Mouse (Mus musculus) layer of hippocampus, adult 18-20 months (tissue): ENCODE results near the gene 1700016K19Rik. TPM values are rescaled to one million over a fixed set of nuclear protein-coding genes. Genes with fewer than 3 reads are reported as not detected.
A peak's percentile ranks its signal among the peaks of the same experiment; 100 is the strongest.
"Not testable (repeated sequence)": the region's sequence is repeated elsewhere in the genome, so short reads cannot be mapped to it uniquely, and the experiment has no call there.

Experiments
- DNase-seq, 2 experiments: peaks; one replicate each; pipeline ENCODE4 v3.0.0; 2022; ENCODE audit warnings: low spot score in 2 of 2
- total RNA-seq, 2 experiments: library from RNA; stranded (reverse); gene quantifications; 2 replicates each; pipeline ENCODE4 v1.2.3; 2021

The 1700016K19Rik gene
- total RNA-seq, 2 experiments from 2014 or later, result 2.1 to 3.8 TPM

DNA sequence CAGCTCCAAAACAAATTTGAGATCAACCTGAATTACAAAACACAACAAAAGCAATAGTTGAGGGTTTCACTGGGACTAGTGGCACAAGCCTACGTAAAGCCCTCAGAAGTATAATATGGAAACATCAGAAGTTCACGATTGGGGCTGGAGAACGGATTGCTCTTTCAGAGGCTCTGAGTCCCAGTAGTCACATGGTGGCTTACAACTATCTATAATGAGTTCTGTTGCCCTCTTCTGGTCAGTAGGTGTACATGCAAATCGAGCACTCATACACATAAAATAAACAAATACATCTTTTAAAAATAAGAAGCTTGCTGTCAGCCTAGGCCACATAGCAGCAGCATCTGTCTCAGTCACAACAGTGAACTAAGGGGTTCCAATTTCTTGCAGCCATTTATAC lies 16.5 kb upstream of the 1700016K19Rik start:
- DNase-seq, result no peak

- DNase-seq, result no peak
Observed at GRCm38 (mm10) chr11:75984581-75984980, 15.1 kb upstream of the 1700016K19Rik start.

DNA sequence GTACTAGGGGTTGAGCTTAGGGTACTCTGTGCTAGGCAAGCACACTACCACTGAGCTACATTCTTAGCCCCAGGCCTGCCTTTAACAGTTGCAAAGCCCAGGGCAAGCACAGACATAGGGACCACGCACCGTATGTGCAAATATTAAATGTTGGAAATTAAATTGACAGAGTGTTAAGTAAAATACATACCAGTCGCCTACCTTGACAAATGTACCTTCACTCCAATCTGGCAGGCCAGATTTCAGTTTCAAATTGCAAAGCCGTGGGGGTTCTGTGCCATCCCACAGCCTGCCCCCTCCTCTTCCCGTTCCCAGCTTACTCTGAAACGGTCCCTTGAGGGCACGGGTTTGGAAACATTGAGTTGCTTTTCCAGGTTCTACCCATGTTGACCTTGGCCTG lies 13.8 kb upstream of the 1700016K19Rik start:
- DNase-seq, result peak; percentile 40 to 85

GRCm38 (mm10) chr11:75990965-75991835 lies 8.5 kb upstream of the 1700016K19Rik start:
- DNase-seq, result peak; percentile 40 to 80

- no peak for DNase-seq
Observed at GRCm38 (mm10) chr11:75991911-75992310, 7.8 kb upstream of the 1700016K19Rik start.

GRCm38 (mm10) chr11:75992481-75992880 lies 7.2 kb upstream of the 1700016K19Rik start:
- DNase-seq, result no peak

DNA sequence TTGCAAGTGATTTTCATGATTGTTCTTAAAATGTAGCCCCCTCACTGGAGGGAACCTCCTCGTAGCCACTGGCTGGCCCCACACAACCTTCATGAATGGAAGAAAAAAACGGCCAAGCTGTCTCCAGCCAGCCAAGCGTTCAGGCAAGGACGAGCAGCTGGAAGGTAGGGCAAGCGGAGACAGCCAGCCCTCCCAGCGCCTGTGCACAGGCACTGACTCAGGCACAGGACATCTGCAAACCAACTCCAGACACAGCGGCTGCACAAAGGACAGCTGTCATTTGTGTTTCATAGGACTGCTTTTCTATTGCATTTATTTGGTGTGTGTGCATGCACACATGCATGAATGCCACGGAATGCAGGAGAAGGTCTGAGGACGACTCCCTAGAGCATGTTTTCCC lies 5.4 kb upstream of the 1700016K19Rik start:
- no peak for DNase-seq

GRCm38 (mm10) chr11:76000701-76001100 lies 989 bp downstream of the 1700016K19Rik start:
- no peak for DNase-seq

GRCm38 (mm10) chr11:76001237-76001878 lies 1.6 kb downstream of the 1700016K19Rik start:
- DNase-seq, result peak in 1 of 2 experiments; percentile 21

DNA sequence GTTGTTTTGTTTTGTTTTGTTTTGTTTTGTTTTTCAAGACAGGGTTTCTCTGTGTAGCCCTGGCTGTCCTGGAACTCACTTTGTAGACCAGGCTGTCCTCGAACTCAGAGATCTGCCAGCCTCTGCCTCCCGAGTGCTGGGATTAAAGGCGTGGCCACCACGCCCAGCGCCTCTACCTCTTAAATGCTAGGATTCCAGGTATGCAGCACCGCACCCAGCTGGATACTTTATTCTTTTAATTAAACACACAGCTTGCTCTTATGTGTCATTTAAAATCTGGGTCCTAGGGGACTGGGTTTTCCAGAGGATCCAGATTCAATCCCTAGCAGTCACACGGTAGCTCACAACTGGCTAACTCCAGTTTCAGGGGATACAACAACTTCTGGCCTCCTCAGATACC lies 4.6 kb downstream of the 1700016K19Rik start:
- not testable (repeated sequence) for DNase-seq

DNA sequence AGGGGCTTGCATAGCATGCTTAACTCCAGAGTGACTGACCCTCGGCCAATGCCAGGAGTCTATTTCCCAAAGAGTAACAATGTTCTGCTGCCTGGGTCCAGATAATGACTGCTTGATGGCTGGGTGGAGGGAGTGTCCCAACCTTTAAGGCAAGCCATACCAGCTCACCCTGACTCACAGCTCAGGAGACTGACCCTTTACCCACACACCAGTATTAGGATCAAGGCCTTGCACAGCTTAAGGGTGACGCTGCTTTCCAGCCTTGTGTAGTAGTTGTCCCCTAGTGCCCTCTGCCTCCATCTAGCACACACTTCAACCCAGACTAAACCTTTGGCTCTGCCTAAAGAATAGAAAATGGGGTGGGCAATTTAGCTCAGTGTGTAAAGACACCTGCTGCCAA lies 8.4 kb downstream of the 1700016K19Rik start:
- DNase-seq, result no peak

- DNase-seq, result no peak
Observed at GRCm38 (mm10) chr11:76009101-76009500, 9.4 kb downstream of the 1700016K19Rik start.

DNA sequence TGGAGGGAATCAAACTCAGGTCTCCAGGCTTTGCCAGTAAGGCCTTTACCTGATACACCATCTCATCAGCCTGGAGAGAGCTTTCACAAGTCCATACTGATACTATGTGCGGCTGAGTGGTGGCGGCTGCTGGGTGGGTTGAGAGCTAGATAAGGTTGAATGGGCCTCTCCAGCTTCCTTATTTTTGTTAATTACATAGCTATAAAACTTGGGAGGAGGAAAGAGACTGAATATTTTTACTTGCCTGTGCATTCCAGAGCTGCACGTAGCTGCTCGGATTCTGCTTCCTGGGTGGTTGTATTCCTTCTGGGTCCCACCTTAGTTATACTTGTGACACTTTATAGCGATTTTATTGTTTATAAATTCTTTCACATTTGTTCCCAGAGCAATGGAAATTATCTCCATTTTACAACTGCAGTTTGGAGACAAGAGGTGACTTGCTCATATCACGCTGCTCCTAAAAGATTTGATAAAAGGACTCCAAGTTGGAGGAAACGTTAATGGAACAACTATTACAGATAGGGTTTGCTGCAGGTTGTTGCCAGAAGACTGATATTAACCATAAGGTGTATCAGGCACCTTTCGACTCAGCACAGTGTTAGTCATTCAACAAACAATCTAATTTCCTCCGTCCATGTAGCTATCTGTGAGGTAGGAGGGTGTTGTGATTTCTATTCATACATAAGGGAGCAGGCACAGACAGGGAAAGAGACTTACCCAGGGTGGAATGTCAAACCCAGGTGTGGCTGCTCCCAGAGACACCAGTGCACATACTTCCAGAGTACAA lies 11.3 kb downstream of the 1700016K19Rik start:
- DNase-seq, result no peak

- DNase-seq, result no peak
Observed at GRCm38 (mm10) chr11:76015251-76015650, 15.5 kb downstream of the 1700016K19Rik start.

DNA sequence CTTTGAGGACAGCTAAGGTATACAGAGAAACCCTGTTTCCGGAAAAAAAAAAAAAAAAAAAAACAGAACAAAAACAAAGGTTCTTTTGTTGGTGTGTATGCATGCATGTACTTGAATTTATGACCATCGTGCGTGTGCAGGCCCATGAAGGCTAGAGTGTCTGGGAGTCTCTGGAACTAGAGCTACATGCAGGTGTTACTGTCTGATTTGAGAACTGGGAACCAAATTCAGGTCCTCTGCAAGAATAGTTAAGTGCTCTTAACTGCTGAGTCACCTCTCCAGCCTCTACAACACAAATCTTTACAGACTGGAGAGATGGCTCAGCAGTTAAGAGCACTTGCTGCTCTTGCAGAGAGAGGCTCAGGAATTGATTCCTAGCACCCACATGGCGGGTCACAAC lies 16.1 kb downstream of the 1700016K19Rik start:
- DNase-seq, result no peak

GRCm38 (mm10) chr11:76019879-76020278 lies 20.2 kb downstream of the 1700016K19Rik start:
- DNase-seq, result no peak

GRCm38 (mm10) chr11:76020916-76021315 lies 21.2 kb downstream of the 1700016K19Rik start:
- DNase-seq, result no peak

- DNase-seq, result no peak
Observed at GRCm38 (mm10) chr11:76025080-76025583, 25.4 kb downstream of the 1700016K19Rik start.

DNA sequence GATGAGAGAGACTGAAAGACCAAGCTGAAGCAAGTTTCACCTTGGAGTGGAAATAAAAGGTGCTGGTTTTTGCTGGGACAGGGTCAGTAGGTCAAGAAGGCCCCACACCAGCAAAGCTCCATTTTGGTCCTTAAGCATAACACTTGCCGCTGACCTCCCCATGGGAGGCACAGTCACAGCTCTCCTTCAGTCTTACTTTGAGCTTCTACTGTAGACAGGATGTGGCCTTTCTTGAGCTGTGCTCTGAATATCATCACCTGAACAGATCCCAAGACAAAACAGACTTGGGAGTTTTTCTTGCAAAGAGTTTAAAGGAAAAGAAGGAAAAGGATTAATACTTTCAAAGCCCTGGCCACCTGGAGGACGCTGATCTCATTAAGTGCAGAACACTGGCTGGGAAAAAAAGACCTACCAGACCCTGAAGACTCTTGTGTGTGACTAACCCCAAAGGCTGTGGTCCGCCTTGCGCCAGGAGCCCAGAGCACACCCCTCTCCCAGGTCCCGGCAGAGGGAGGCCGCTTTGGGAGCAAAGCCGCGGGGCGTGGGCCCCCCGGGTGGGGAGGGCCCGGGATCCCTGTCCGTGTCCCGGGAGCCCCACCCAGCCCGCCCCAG lies 26.9 kb downstream of the 1700016K19Rik start:
- no peak for DNase-seq

DNA sequence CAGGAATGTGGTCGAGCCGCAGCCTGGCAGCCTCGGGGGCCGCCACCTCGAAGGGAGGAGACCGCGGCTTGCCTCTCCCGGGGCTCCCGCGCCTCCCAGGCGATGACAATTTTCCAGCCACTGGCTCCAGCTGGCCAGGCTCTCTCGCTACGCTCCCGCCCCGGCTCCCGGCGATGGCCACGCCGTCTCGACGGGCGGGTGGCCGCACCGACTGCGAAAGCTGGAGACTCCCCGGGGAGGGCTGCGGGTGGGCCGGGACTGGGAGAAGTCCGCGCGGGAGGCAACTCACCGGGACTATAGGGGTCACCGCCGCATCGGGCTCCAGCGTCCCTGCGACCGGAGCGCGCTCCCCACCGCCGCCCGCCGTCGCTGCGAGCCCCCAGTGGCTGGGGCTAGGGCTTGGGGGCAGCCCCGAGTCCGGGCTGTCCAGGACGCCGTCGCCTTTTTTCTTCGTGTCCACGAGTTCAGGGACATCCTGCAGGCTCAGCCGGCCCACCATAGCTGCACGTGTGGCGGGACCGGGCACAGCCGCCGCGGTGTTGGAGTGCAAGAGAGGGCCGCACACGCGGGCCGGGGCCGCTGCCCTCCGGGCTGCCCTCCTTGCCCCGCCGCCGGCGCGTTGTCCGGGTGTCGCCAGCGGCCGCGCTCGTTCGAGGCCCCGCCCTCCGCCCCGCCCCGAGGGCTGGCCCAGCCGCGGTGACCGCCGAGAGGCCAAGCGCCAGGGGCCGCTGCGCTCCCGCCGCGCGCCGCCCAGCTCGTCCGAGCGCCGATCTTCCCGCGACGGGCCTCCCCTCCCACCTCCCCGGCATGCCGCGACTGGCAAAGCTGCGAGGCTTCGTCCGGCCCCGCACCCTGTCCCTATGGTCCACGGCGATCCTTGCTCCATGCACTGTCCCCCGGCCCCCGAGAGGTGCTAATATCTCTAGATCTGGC lies 27.7 kb downstream of the 1700016K19Rik start, which contains the start of gene Rflnb:
Gene Rflnb (minus strand): TSS at position 644 of the 933 bp plus-strand sequence.
- peak; percentile 50 to 58 for DNase-seq
